Mouse (Mus musculus): Measurements from ENCODE around the gene Gm29797.

DNA sequence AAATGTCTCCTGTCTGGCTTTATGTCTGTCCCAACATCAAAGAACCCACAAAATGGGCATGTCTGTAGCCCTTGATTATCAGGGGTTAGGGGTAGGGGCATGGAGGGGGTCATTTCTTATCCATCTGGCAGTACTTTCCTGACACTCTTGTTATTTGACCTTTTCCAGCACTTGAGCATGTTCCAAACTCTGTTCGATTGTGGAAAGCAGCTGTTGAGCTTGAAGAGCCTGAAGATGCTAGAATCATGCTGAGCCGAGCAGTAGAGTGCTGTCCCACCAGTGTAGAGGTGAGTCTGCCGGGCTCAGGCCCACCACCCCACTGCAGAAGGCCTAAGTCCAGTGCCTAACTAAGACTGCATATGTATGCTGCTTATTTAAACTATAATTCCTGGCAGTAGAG is 21.0 kb upstream of the Gm29797 start:
- TF ChIP-seq CTCF (IDR thresholded peaks at IDR 0.05; ENCODE audit: insufficient read depth, low read depth, low read length), result no peak
- no peak for TF ChIP-seq POLR2A (IDR thresholded peaks at IDR 0.05; ENCODE audit: insufficient read depth, low read depth, low read length)
